Mouse (Mus musculus) thymus, adult 2 months (tissue): ENCODE data around the gene Caprin1. TPM values are rescaled to one million over a fixed set of nuclear protein-coding genes. Genes with fewer than 3 reads are reported as not detected.

ENCODE experiments used
- DNase-seq: peaks from one replicate; pipeline ENCODE4 v3.0.0; 2021
- H3K27ac ChIP-seq: fragments of 200-500 bp; 2 replicates; pipeline ENCODE4 v1.5.1; 2012; ENCODE audit warnings: low read length, control low read depth; ENCODE audit not compliant: control insufficient read depth, insufficient read depth
- H3K27me3 ChIP-seq: fragments of 200-500 bp; 2 replicates; pipeline ENCODE4 v1.6.1; 2012; ENCODE audit warnings: mild to moderate bottlenecking, low read length, moderate library complexity, mixed read lengths; ENCODE audit not compliant: control insufficient read depth, insufficient read depth
- H3K36me3 ChIP-seq: fragments of 200-500 bp; 2 replicates; pipeline ENCODE4 v1.6.1; 2012; ENCODE audit warnings: mild to moderate bottlenecking, low read length, moderate library complexity; ENCODE audit not compliant: control insufficient read depth, insufficient read depth
- H3K4me1 ChIP-seq: fragments of 200-500 bp; replicated peaks from 2 replicates; pipeline ENCODE4 v1.6.1; 2012; ENCODE audit warnings: low read length; ENCODE audit not compliant: control insufficient read depth, insufficient read depth
- H3K4me3 ChIP-seq: fragments of 200-500 bp; 2 replicates; pipeline ENCODE4 v1.5.1; 2012; ENCODE audit warnings: mild to moderate bottlenecking, low read length, control low read depth, moderate library complexity; ENCODE audit not compliant: control insufficient read depth, insufficient read depth
- CTCF ChIP-seq: fragments of 200-500 bp; IDR thresholded peaks from 2 replicates; pipeline ENCODE4 v1.5.1; 2012; ENCODE audit warnings: mild to moderate bottlenecking, control low read depth, low read length, moderate library complexity, borderline replicate concordance; ENCODE audit not compliant: control insufficient read depth, poor library complexity, insufficient read depth; ENCODE audit errors: extremely low read depth
- POLR2A ChIP-seq: fragments of 200-500 bp; IDR thresholded peaks from 2 replicates; pipeline ENCODE4 v1.6.1; 2012; ENCODE audit warnings: mild to moderate bottlenecking, low read length, control low read depth, moderate library complexity; ENCODE audit not compliant: control insufficient read depth, poor library complexity, insufficient read depth; ENCODE audit errors: extremely low read depth
- WGBS: fragments of 180-500 bp; shearing (Covaris S2); methylation state at CpG from one replicate; pipeline ENCODE4 v1.1.7; 2018; 5-methylcytosine and 5-hydroxymethylcytosine counted together
- polyA plus RNA-seq: library from polyadenylated mRNA; depleted of rRNA; stranded (reverse); fragments of >200 nt; gene quantifications from 2 replicates; pipeline ENCODE4 v1.2.3, GENCODE M21; 2012

The Caprin1 gene
- polyA plus RNA-seq, 1 experiment: 182 TPM

DNA sequence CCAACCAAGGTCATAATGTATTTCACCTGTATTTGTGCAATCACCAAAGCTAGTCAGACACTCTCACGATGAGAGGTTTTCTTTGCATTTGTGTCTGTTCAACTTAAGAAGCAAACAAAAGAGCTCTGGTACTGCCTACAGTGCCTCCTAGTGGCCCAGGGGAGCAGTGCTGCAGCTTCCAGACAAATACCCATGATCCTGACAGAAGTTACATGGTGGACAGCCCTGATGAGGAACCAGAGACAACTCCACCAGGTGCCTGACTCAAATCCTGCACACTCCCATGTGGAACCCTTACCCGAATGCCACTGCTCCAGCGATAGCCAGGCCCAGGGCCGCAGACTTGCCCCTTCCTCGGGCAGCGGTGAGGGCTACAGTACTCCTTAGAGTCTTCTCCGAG lies 53.5 kb downstream of the Caprin1 start:
- DNase-seq: peak; percentile 78
- no peak overlapping the region for H3K4me3 ChIP-seq
- no peaks in the 10 kb centered on the region for H3K4me1 ChIP-seq
- 88% methylated on average over 7 of the region's 7 CpGs for WGBS
- H3K36me3 ChIP-seq: no peaks in the 10 kb centered on the region
- H3K27ac ChIP-seq: no peak overlapping the region
- H3K27me3 ChIP-seq: no peaks in the 10 kb centered on the region
- TF ChIP-seq POLR2A: no peak
- no peak; the same call in 1 of the 2 replicates for TF ChIP-seq CTCF

DNA sequence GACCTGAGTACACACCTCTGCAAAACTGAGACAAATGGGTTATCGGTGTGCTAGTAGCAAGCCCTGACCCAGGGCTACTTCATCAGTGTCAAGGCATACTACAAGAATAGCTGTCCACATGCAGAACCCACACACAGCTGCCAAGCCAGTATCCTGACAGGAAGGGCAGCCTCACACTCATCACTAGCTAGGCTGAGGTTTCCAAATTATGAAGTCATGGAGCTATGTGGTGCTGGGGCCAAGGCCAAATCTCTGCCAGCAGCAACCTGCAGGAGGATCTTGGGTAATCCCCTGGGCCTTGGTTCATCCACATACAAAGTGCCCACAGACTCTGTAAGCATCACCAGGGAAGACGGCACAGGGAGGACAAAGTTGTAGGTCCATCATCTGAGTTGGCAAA lies 53.9 kb downstream of the Caprin1 start:
- no peaks in the 10 kb centered on the region for H3K27me3 ChIP-seq
- no peaks in the 10 kb centered on the region for H3K4me1 ChIP-seq
- no peaks in the 10 kb centered on the region for H3K36me3 ChIP-seq
- no peak for TF ChIP-seq CTCF
- no peak for TF ChIP-seq POLR2A
- H3K27ac ChIP-seq: no peak overlapping the region
- no peak for DNase-seq
- WGBS: 99% methylated on average over 2 of the region's 2 CpGs
- H3K4me3 ChIP-seq: no peak overlapping the region

DNA sequence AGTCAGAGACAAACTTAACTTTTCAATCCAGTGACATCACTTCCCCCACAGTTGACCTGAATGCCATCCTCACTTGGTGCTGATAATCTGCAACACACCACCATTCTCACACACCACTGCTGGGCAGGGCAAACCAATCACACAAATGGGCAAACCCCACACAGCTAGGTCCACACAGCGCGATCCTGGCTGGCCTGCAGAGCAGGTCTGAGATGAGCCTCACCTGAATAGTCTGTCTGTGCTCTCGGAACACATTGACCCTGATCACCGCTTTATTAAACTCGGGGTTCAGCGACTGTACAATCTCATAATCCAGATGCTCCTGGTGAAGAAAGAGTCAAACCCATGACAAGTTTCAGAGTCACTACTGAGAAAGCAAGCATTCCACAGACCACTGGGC lies 54.6 kb downstream of the Caprin1 start:
- Histone ChIP-seq H3K27me3 (no peaks in the 10 kb centered on the region), H3K27ac (no peak overlapping the region), H3K4me3 (no peak overlapping the region), H3K4me1 (no peaks in the 10 kb centered on the region), H3K36me3 (no peaks in the 10 kb centered on the region)
- WGBS: 98% methylated on average over 6 of the region's 6 CpGs
- no peak for DNase-seq
- TF ChIP-seq CTCF (no peak), POLR2A (no peak)

DNA sequence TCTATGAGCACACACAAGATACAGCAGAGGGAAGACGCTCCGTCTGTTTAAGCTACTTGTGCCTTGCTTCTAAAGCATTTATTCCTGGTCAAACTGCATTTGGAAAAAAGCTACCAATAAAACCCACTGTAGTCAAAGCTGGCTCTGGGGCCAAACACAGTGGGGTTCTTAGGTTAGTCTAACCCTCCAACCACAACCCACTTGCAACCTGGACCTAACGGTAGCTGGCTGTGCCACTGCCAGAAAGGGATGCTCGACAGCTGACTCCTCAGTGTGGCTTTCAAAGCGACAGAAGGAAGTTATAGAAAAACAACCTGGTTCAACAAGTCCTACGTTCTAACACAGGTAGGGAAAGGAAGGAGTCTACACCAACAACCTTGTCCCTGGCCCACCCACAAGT lies 66.0 kb downstream of the Caprin1 start:
- no peak overlapping the region for H3K4me3 ChIP-seq
- WGBS: 95% methylated on average over 6 of the region's 6 CpGs
- H3K27ac ChIP-seq: no peak overlapping the region
- H3K4me1 ChIP-seq: no peaks in the 10 kb centered on the region
- 0 out of 2 replicates have a peak, but pooled peaks cover 3% of the 10 kb centered on the region for H3K36me3 ChIP-seq
- no peaks in the 10 kb centered on the region for H3K27me3 ChIP-seq
- no peak for DNase-seq
- TF ChIP-seq POLR2A (no peak), CTCF (no peak)

DNA sequence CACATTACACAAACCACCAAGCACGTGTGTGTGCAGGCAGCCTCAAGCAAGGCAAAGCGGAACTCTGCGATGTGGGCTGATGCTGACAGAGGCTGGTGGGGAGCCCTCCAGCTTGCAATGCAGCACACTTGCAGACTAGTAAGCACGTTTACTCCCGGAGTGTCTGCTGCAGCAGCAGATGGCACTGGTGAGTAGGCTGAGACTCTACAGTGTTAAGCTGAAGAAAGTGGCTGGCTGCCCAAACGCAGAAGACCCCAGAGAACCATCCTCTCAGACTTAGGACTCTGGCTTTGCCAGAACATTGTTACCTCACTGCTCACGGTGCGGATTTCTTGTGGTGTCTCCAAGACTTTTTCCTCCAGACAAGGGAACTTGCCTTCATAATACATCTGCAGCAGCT lies 66.5 kb downstream of the Caprin1 start:
- Histone ChIP-seq H3K4me3 (no peak overlapping the region), H3K36me3 (0 out of 2 replicates have a peak, but pooled peaks cover 3% of the 10 kb centered on the region), H3K4me1 (no peaks in the 10 kb centered on the region), H3K27me3 (no peaks in the 10 kb centered on the region), H3K27ac (no peak overlapping the region)
- no peak for TF ChIP-seq POLR2A
- no peak for TF ChIP-seq CTCF
- DNase-seq: no peak
- WGBS: 96% methylated on average over 8 of the region's 8 CpGs

DNA sequence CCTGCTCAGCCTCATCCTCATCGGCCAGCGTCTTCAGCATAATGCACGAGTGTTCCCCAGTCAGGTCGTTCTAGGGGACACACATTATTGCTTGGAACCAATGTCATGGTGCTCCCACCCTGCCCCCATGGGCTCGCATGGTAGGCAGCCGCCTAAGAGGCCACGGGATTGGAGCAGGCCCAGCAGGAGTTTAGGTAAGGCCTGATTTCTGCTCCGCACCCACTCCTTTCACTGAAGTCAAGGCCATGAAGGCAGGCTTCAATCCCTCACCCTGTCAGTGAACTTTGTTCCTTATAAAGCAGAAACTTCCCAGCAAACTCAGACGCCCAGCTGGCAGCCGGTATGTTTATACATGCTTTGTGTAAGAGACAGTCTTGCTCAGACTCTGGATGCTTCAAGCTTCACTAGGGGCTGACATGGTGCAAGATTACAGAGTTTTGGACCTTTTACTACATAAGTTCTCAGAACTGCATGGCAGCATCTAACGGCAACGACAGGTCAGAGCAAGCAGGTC lies 69.4 kb downstream of the Caprin1 start:
- H3K27me3 ChIP-seq: no peaks in the 10 kb centered on the region
- no peak for DNase-seq
- TF ChIP-seq POLR2A: no peak
- no peak for TF ChIP-seq CTCF
- H3K36me3 ChIP-seq: no peaks in the 10 kb centered on the region
- no peak overlapping the region for H3K4me3 ChIP-seq
- WGBS: 94% methylated on average over 12 of the region's 12 CpGs
- no peaks in the 10 kb centered on the region for H3K4me1 ChIP-seq
- no peak overlapping the region for H3K27ac ChIP-seq

DNA sequence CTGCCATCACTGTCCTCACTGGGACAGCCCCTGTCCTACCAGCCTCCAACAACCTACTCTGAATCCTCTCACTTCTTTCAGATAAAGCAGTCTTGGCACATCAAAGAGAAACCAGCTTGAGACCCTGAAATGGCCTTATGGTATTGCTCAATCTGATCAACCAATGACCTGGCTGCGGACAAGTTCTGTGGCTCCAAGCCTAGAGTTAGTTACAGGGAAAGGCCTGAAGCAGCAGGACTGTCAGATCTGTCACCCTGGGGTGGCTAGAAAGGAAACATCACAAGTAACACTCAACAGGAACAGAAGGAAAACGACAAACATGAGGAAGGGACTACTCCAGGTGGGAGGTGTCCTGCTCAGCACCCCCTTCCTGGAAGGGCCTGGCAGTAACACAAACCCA lies 72.9 kb downstream of the Caprin1 start:
- no peak for DNase-seq
- Histone ChIP-seq H3K36me3 (no peaks in the 10 kb centered on the region), H3K4me1 (no peaks in the 10 kb centered on the region), H3K4me3 (no peak overlapping the region), H3K27ac (no peak overlapping the region), H3K27me3 (no peaks in the 10 kb centered on the region)
- 95% methylated on average over 2 of the region's 2 CpGs for WGBS
- TF ChIP-seq POLR2A (no peak), CTCF (no peak)
